Mouse (Mus musculus) thymus, postnatal 14 days (tissue): ENCODE results near the gene Sumo3.
A peak's percentile ranks its signal among the peaks of the same experiment; 100 is the strongest.

Source experiments
- DNase-seq: peaks from one replicate; pipeline ENCODE4 v3.0.0; 2021

Gene Sumo3

GRCm38 (mm10) chr10:77629163-77629562 lies 23.3 kb downstream of the Sumo3 start:
- DNase-seq: no peak

DNA sequence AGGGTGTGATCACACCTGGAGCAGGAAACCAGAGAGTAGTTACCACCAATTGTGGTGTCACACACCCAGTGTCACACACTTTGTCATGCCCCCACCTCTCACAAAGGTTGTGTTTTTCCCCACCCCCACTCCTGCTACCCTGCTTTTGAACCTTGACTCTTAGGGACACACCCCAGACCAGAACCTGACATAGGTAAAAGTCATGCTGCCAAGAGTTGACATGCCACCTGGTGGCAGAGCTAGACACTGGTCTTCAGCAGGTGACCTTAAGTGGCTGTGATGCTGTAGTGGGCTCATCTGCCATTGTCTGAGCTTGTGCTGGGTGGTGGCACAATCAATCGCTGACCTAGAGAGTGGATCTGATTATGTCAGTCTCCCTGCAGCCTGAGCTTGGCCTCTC lies 24.1 kb downstream of the Sumo3 start:
- peak; percentile 37 for DNase-seq

GRCm38 (mm10) chr10:77634016-77634415 lies 28.1 kb downstream of the Sumo3 start:
- no peak for DNase-seq

- no peak for DNase-seq
Observed at GRCm38 (mm10) chr10:77634452-77635231, 28.7 kb downstream of the Sumo3 start.

GRCm38 (mm10) chr10:77636234-77636922 lies 30.5 kb downstream of the Sumo3 start:
- DNase-seq: no peak

DNA sequence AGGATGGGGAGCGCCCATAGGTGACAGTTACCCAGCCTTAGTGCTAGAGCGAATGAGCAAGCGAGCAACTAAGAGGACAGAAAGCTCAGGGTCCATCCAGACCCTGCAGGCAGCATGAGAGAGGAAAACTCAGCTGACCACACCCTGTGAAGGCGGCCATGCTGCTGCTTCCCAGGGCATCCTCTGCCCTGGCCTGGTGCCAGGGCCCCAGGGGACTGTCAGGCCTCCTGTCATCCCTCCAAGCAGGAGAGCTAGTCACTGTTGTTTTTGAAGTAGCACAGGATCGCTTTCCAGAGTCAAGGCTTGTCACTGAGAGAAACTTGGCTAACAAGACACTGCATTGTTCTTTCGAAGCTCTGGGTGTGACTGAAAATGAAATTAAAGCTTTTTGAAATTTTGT lies 33.1 kb downstream of the Sumo3 start:
- no peak for DNase-seq

GRCm38 (mm10) chr10:77643160-77643559 lies 37.3 kb downstream of the Sumo3 start:
- DNase-seq: no peak

DNA sequence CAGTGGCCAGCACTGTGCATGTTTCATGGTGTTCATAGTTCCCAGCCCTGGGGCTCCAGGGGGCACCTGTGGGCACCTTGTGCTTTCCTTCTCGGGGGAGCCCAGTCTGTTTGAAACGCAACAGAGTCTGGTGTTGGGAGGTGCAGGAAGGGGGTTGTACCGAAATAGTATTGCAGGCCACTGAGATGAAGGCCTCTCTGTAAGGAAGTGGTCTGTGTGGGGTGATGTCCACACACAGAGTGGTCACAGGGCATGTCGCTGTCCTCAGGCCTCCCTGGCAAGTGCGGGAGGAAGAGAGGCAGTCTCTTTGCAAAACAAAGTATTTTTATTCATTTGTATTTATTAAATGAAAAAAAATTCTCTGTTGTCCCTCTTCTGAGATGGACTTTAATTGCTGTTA lies 39.7 kb downstream of the Sumo3 start:
- DNase-seq: no peak

DNA sequence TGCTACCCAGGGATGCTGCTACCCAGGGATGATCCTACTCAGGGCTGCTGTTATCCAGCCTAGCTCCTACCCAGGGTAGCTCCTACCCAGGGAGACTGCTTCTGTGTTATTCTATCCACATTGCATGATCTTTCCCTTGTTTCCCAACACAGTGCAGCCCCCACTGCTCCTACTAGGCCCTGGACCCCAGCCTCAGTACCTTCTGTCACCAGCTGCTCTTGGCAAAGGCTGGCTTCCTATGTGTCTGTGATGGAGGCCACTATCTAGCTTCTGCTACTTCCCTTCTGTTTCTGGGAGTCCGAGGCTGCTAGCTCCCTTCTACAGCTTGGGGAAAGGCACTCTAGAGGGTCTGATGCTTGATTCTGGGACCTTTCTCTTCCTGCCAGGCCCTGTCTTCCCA lies 41.6 kb downstream of the Sumo3 start:
- DNase-seq: no peak

DNA sequence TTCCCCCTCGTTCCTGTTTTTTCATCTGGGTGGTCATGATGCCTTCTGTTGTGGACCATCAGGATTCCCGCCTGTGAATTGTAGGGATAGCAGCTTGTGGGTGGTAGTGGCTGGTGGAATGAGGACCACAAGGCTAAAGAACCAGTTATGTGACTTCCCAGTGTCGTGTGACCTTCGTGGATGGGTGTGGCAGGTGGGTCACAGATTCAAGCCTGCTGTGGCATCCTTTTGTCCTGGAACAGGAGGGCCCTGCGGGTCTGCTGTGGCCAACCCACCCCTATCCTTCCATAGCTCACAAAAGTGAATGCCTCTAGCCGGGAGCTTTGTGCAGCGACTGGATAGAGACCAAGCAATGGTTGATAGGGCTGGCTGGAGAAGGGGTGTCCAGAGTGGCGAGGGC lies 42.0 kb downstream of the Sumo3 start:
- DNase-seq: no peak

DNA sequence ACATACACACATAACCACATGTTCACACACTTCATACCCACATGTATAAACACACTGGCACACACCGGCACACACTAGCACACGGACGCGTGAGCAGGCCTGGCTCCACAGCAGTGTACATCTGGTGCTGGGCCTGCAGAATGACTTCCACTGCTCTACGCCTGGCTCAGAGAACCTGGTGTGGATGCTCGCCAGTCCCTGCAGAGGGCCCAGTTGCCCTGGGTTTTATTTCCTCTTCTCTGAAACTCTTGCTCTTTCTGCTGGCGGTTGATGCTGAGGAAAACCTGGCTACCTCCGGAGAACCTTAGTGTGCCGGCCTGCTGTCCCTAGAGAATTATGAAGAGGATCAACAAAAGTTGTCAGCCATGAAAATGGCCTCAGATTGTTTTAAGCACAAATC lies 46.1 kb downstream of the Sumo3 start:
- no peak for DNase-seq

- no peak for DNase-seq
Observed at GRCm38 (mm10) chr10:77658286-77658994, 52.5 kb downstream of the Sumo3 start.

DNA sequence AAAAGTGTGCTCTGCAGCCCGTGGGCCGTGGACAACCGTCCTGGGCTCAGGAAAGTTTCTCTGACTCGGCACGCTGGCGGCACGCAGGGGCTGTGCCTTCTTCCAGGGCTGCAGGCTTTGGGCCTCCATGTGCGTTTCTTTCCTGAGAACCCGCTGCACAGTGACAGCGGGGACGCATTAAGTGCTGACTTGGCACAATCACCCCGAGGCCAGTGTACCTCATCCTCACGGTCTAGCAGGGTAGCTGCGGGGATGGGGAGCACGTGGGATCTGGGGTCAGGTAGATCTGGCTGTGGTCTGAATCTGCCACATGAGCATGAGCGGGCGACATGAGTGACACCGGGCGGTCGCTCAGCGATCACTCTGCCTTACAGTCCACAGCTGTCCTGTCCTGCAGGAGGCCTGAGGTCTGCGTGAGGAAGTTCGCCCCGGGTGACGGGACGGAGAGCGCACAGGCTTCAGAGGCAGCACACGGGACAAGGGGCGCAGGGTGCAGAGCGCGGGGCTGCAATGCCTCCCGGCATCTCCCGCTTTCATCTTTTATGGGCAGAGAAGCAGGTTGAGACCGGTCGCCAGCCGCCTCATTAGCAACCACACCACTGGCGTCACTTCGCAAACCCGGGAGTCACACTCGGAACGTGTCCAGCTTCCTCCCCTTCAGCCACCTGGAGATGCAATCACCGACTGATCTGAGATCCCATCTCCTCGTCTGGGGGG lies 58.2 kb downstream of the Sumo3 start:
- no peak for DNase-seq

DNA sequence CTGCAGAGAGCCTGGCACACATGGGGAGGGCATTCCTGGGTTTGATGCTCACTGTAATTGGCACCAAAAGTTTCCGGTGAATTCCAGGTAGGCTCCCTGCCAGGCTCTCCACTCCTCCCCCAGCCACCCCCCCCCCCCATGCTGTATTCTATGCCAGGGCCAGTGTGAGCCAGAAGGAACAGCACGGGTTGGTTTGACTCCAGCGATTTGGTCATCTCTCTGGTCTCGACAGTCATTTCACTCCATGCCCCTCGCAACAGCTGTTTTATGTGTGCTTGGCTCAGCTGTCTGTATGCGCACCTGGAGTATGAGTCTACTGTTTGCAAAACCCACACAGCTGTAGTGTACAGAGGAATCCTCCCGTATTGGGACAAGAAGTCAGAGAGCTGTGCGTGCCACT lies 60.4 kb downstream of the Sumo3 start:
- DNase-seq: peak; percentile 39

DNA sequence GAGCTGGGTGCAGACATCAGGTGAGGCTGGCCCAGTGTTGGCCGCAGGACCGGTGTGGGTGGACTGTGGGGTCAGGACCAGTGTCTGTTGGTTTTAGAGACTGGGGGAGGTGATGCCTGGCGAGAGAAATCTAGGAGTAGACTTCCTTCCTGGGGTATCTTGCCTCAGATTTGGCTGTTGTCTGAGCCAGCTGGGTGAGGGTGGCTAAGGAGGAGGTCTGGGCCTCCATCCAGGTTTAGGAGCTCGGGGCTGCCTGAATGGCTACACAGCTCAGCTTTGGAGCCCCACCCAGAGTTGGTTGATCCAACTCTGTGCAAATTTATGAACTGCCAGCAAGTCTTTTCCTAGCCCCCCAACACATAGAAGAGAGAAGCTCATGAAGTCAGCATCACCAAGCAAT lies 61.5 kb downstream of the Sumo3 start:
- no peak for DNase-seq
